Mouse (Mus musculus) urinary bladder, postnatal 4 days (tissue): ENCODE data around the gene Pfkp.

ENCODE experiments used
- DNase-seq, 2 experiments: peaks; one replicate each; pipeline ENCODE4 v3.0.0; 2021 to 2022; ENCODE audit warnings: low spot score in 2 of 2

Gene Pfkp

GRCm38 (mm10) chr13:6648669-6649233 lies at the start of gene Pfkp:
Gene Pfkp, minus strand, starts transcription at chr13:6648777.
- DNase-seq = peak; percentile 79 to 86

DNA sequence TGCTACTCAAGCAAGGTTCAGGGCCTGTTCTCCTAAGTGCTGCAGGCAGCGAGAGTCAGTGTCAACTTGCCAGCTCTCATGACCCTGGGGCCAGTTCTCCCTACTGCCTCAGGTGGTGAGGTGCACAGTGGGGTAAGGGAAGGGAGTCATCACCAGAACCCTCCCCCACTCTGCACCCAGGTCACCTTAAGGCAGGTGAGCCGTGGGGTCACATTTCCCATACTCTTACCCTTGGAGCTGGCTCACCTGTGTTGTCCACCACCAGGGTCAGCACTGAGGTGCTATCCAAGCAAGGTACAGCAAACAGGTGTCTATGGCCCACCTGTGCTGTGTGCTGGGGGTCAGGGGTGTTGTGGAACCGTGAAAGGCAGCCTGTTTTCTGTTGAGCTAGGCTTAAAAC lies 42.0 kb upstream of the Pfkp start:
- DNase-seq = no peak

- no peak for DNase-seq
Observed at GRCm38 (mm10) chr13:6689962-6690361, 41.4 kb upstream of the Pfkp start.

DNA sequence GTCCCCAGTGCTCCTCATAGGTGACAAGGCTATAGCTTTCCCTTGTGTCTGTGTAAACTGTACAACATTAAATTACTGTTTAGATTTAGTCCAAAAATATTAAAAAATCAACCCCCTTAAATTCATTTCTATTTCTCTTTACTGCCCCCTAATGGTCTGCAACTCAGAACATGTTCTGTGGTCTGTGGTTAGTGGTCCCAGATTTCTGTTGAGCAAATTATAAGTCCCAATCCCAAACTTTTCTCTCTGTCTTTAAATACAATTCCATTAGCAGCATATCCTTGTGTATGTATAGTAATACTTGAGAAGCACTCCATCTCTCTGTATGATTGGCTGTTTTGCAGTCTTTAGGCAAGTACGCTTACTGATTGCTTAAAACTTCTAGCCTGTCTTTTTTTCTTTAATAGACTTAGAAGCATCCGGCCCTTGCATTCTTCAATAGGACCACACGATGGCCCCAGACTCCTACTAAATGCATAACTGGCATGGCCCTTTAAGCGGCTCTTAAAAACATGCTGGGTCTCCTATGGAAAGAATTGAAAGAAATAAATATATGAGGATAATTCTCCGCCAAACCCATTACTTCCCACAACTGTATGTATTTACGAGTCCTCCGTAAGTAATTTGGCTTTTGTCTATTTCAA lies 40.3 kb upstream of the Pfkp start:
- DNase-seq = no peak

- no peak for DNase-seq
Observed at GRCm38 (mm10) chr13:6666887-6667286, 18.3 kb upstream of the Pfkp start.

DNA sequence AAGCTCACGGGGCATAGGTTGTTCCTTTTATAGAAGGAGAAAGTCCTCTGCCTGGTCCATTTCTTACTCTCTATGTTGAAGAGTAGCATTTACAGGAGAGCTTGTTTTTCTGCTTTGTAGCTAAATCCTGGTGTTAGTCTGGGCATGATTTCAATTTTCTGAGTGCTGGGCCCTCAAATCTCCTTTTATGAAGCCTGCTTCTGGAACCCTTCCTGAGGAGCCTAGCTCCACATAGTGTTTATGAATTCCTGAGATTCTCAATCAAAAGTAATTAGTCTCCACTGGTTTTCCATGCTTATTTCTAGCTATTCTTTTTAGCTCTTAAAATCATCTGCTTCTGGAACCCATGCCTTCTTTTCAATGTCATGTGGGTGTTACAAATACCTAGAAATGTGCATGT lies 16.9 kb upstream of the Pfkp start:
- DNase-seq = no peak

DNA sequence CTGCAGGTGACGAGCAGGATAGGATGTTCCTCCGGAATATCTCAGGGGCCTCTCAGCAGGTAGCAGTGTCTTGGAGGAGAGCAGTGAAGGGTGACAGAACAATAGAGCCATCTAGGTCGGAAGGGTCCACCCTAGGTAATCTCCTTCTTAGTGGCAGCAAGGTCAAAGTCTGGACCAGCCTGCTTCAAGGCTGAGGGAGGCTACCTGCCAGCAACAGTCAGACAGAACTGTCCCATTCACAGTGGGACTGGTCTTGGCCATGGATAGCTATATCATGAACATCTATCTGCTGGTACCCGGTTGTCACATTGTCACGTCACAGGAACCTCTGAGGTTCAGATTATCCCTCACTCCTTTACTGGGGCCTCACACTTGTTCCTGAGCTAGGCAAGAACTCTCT lies 15.6 kb upstream of the Pfkp start:
- no peak for DNase-seq

DNA sequence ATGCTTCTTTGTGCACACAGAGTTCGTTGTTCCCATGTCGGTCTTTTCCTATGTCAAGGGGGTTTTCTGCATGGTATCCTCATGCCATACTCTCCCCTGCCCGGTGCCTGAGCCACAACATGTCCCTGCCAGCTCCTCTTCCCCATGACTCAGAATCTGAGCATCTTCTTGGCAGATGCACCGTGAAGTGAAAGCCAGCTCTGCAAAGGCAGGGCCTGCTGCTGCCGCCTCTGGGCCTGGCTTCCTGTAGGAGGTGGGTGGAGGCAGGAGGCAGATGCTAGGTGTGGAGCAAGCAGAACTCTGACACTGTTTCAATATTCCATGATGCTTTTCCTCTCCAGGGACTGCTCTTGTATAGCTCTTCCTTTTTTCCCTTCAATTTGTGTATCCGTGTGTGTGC lies 10.7 kb upstream of the Pfkp start:
- no peak for DNase-seq

- no peak for DNase-seq
Observed at GRCm38 (mm10) chr13:6657300-6657699, 8.7 kb upstream of the Pfkp start.

DNA sequence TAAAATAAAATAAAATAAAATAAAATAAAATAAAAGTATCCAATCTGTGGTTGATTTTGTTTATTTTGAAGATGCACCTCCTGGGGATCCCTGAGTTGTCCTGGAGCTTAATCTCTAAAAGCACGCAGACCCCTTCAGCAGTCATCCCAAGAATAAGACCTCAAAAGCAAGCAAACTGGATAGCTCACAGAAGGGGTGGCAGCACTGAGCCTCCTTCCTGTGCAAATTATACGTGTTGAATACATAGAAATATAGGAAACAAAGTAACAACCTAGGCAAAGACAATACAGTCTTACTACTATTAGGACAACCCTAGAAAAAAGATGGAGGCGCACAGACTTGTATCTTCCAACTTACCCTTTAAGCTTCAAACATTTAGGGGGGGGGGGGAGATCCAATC lies 965 bp upstream of the Pfkp start:
- DNase-seq = no peak

DNA sequence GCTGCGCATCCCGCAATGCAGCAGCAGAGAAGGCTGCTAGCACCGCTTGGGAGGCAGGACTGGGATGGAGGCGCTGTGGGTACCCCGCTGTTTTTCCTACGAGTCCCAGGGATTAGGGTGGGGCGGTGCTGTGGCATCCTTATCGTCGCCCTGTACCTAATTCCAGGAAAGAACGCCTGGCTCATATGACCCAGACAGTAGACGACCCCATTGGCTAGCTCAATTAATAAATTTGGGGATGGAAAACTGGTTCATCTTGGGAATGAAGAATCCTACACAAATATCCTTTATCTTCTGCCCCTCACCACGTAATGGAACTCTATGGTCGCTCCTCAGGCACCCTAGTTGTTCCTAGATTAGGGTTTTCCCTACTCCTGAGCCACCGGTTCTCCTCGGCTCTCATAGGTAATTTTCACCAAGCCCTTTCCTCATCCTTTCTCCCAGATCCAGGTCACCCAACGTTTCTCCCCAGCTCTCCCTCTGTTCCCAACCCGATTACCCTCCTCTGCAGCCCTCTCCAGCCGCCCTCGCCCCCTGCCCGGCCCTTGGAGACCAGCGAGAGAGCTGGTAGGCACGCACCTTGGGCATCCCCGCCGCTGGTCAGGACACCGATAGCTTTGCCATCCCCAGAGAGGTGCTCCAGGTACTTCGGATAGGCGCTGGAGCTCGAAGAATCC lies 447 bp downstream of the Pfkp start:
- DNase-seq = peak in 1 of 2 experiments; percentile 54

GRCm38 (mm10) chr13:6647067-6647991 lies 1.2 kb downstream of the Pfkp start:
- peak in 1 of 2 experiments; percentile 61 for DNase-seq

DNA sequence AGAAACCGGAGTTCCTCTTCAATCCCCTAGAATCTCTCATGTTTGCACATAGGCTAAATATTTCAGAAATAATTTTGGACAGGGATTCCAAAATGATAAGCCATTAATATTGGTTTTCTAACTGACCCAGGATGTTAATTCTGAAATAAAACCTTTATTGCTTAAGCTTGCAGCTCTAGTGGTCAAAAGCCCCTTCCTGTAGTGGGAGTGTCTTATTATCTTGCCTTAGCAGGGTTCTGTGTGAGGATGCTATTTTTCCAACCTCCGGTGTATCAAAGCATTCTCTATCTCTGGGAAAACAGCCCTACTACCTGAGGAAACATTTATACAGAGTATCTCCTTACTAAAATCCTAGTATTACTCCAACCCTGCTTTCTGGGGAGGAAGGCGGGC lies 1.9 kb downstream of the Pfkp start:
- no peak for DNase-seq

- peak in 1 of 2 experiments; percentile 34 for DNase-seq
Observed at GRCm38 (mm10) chr13:6646266-6646665, 2.3 kb downstream of the Pfkp start.

GRCm38 (mm10) chr13:6643968-6644367 lies 4.6 kb downstream of the Pfkp start:
- DNase-seq = no peak

- DNase-seq = no peak
Observed at GRCm38 (mm10) chr13:6643026-6643425, 5.6 kb downstream of the Pfkp start.

DNA sequence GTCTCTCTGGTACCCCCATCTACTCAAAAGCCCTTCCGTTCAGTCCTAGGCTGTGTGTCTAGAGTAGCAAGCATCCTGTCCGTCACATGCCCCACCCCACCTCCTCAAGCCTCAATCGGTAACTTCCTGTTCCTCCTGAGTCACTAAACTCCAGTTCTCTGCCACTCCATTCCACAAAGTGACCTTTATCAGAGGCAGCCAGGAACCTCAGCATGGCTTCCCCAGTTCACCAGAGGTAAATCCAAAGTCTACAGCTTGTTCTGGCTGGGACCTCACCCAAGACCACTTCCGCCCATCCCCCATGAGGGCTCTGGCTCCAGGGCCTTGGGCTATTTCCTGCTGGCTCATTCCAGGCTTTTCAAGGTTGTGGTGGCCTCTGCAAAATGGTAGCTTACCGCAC lies 6.1 kb downstream of the Pfkp start:
- DNase-seq = no peak

DNA sequence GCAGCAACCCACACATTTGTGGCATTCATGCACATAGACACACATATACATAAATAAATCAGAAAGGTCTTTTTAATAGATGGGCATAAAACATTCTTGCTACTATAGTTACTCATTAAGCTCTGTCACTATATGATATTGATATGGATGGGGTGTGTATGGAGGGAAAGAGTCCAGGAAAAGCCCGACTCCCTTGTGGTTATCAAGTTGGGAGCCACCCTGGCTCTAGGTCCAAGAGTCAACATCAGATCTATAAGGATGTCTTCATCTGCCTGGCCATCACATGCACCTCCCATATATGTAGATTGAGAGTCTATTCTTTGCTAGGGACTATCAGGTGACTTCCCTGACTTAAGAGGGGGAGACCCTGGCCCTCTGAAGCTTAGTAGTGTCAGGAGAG lies 7.1 kb downstream of the Pfkp start:
- no peak for DNase-seq

DNA sequence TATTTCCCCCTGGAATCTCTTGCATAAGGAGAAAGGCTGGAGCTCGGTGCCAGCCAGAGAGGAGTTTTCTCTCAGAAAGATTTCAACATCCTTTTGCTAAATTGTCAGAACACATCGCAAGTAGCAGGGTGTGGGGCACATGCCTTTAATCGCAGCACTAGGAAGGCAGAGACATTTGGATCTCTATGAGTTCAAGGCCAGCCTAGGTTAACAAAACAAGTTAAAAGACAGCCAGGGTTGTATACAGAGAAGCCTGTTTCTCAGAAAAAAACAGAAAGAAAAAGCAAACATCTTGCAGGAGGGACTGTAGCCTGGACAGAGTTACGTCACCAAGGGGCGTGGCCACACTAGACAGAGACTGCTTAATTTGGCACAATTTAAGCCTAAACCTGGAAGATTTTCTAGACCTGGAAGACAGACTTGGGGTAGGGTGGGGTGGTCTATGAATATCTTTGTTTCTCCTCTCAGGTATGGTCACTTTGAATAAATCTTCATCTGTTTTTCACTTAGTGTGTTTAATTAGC lies 9.0 kb downstream of the Pfkp start:
- no peak for DNase-seq

- DNase-seq = no peak
Observed at GRCm38 (mm10) chr13:6638976-6639375, 9.6 kb downstream of the Pfkp start.

DNA sequence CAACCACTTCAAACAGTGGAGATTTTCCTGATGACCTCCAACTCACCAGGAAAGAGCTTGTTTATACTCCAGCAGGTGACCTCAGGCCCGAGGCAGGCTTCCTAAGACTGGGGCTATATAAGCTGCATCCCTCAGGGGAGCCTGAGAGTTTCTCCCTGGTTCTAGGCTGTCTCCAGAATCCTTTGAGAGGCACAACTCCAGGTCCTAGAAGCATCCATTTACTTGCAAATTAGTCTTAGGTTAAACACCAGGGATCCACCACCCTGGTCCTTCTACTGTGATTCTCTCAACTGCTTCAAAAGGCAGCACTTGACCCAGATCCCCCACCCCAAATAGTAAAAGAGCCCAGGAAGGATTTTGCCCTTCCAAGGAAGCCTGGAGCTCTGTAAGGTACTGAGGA lies 10.2 kb downstream of the Pfkp start:
- no peak for DNase-seq

DNA sequence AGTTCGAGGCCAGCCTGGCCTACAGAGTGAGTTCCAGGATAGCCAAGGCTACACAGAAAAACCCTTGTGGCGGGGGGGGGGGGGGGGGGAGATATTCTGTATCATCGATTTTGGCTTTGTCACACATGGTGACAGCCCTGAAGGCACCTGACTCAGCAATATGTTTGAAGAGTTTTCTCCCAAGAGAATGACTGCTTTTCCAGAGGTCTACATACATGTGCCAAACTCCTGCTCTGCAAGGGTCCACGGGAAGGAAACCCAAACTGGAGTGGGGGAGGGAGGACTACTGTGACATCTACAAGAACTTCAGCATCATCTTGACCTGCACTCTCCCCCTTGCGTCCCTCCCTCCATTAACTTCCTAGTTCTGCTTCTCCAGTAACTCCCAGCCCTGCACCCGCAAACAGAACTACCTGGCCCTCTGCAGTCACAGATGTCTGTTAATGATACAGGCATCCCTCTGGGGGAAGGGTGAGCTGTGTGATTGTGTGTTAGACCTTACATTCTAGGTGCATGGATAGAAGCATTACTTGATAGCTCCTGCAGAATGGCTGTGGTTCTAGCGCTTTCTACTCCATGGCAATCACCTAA lies 10.9 kb downstream of the Pfkp start:
- DNase-seq = no peak
